Mouse (Mus musculus) stomach, postnatal 0 days (tissue): ENCODE measurements around the gene Wnt7b. TPM values are rescaled to one million over a fixed set of nuclear protein-coding genes. Genes with fewer than 3 reads are reported as not detected.

Experiments used
- ATAC-seq: fragments of 200-750 bp; cut with Nextera tagmentation; 2 replicates; pipeline ENCODE4 v1.8.0; 2017; ENCODE audit not compliant: low FRiP score, low TSS enrichment
- DNase-seq: peaks from one replicate; pipeline ENCODE4 v3.0.0-alpha.2; 2016; ENCODE audit warnings: low spot score
- H3K27ac ChIP-seq: fragments of 300-500 bp; sonication (generic); replicated peaks from 2 replicates; pipeline ENCODE4 v1.5.1; 2014; ENCODE audit warnings: mild to moderate bottlenecking, control low read depth
- H3K27me3 ChIP-seq: fragments of 300-500 bp; sonication (generic); 2 replicates; pipeline ENCODE4 v1.6.1; 2014; ENCODE audit warnings: low read length; ENCODE audit not compliant: control insufficient read depth, insufficient read depth
- H3K36me3 ChIP-seq: fragments of 300-500 bp; sonication (generic); 2 replicates; pipeline ENCODE4 v1.6.1; 2014; ENCODE audit warnings: low read length, mixed read lengths; ENCODE audit not compliant: control insufficient read depth, insufficient read depth
- H3K4me1 ChIP-seq: fragments of 300-500 bp; sonication (generic); replicated peaks from 2 replicates; pipeline ENCODE4 v1.6.1; 2014; ENCODE audit warnings: antibody characterized with exemption; ENCODE audit not compliant: control insufficient read depth, insufficient read depth
- H3K4me2 ChIP-seq: fragments of 300-500 bp; sonication (generic); replicated peaks from 2 replicates; pipeline ENCODE4 v1.6.1; 2014; ENCODE audit warnings: low read depth, mild to moderate bottlenecking, control low read depth, moderate library complexity
- H3K4me3 ChIP-seq: fragments of 300-500 bp; sonication (generic); 2 replicates; pipeline ENCODE4 v1.5.1; 2014; ENCODE audit warnings: low read depth, low read length, control low read depth
- H3K9ac ChIP-seq: fragments of 300-500 bp; sonication (generic); 2 replicates; pipeline ENCODE4 v1.6.1; 2014; ENCODE audit warnings: mild to moderate bottlenecking, low read length, control low read depth, mixed read lengths
- H3K9me3 ChIP-seq: fragments of 300-500 bp; sonication (generic); 2 replicates; pipeline ENCODE4 v1.6.1; 2016; ENCODE audit warnings: low read length; ENCODE audit not compliant: control insufficient read depth
- CTCF ChIP-seq: IDR thresholded peaks from 2 replicates; pipeline ENCODE4 v1.5.1; 2016; ENCODE audit warnings: antibody characterized with exemption, low read depth, mild to moderate bottlenecking, moderate library complexity
- EP300 ChIP-seq: optimal IDR thresholded peaks from 2 replicates; pipeline ENCODE3; 2016; ENCODE audit warnings: antibody characterized with exemption
- WGBS: fragments of 180-500 bp; shearing (Covaris S2); extraction: QIAGEN DNeasy Blood & Tissue Kit; methylation state at CpG from one replicate; pipeline ENCODE4 v1.1.7; 2014; 5-methylcytosine and 5-hydroxymethylcytosine counted together
- polyA plus RNA-seq: library from polyadenylated mRNA; unstranded; fragments of >200 nt; fragmentation: Nextera tagmentation; extraction: Ambion mirVana; gene quantifications from 2 replicates; pipeline ENCODE4 v1.2.1, GENCODE M21; 2015

Gene Wnt7b
- polyA plus RNA-seq, 1 experiment from 2014 or later = 20.6 TPM

- 84% methylated on average over 4 of the region's 4 CpGs for WGBS
- TF ChIP-seq EP300 (no peak), CTCF (no peak)
- no peak for DNase-seq
These were observed 22.2 kb upstream of the Wnt7b start for GRCm38 (mm10) chr15:85604507-85604906.

GRCm38 (mm10) chr15:85603422-85603821 is 21.1 kb upstream of the Wnt7b start:
- DNase-seq (peak; percentile 54), ATAC-seq (no peak)
- no peak overlapping the region for H3K4me3 ChIP-seq
- no peak overlapping the region for H3K4me2 ChIP-seq
- H3K9me3 ChIP-seq = no peaks in the 10 kb centered on the region
- no peak for TF ChIP-seq EP300
- TF ChIP-seq CTCF = no peak
- H3K27me3 ChIP-seq = no peaks in the 10 kb centered on the region
- no peak overlapping the region for H3K27ac ChIP-seq
- WGBS = 37% methylated on average over 5 of the region's 5 CpGs
- H3K4me1 ChIP-seq = 0 out of 2 replicates have a peak, but pooled peaks cover 5% of the 10 kb centered on the region
- H3K36me3 ChIP-seq = no peaks in the 10 kb centered on the region
- no peak overlapping the region for H3K9ac ChIP-seq

More at GRCm38 (mm10) chr15:85604507-85604906, 22.2 kb upstream of the Wnt7b start:
- ATAC-seq = no peak
- Histone ChIP-seq H3K36me3 (no peaks in the 10 kb centered on the region), H3K4me1 (0 out of 2 replicates have a peak, but pooled peaks cover 2% of the 10 kb centered on the region), H3K27ac (no peak overlapping the region), H3K27me3 (no peaks in the 10 kb centered on the region), H3K9me3 (no peaks in the 10 kb centered on the region), H3K9ac (no peak overlapping the region), H3K4me2 (no peak overlapping the region), H3K4me3 (no peak overlapping the region)

GRCm38 (mm10) chr15:85602733-85603132 is 20.5 kb upstream of the Wnt7b start:
- H3K4me2 ChIP-seq = no peak overlapping the region
- DNase-seq (no peak), ATAC-seq (no peak)
- 0 out of 2 replicates have a peak, but pooled peaks cover 5% of the 10 kb centered on the region for H3K4me1 ChIP-seq
- 73% methylated on average over 6 of the region's 6 CpGs for WGBS
- H3K27ac ChIP-seq = no peak overlapping the region
- no peaks in the 10 kb centered on the region for H3K9me3 ChIP-seq
- H3K4me3 ChIP-seq = no peak overlapping the region
- TF ChIP-seq CTCF (no peak), EP300 (no peak)
- H3K9ac ChIP-seq = no peak overlapping the region
- H3K36me3 ChIP-seq = no peaks in the 10 kb centered on the region
- H3K27me3 ChIP-seq = no peaks in the 10 kb centered on the region

DNA sequence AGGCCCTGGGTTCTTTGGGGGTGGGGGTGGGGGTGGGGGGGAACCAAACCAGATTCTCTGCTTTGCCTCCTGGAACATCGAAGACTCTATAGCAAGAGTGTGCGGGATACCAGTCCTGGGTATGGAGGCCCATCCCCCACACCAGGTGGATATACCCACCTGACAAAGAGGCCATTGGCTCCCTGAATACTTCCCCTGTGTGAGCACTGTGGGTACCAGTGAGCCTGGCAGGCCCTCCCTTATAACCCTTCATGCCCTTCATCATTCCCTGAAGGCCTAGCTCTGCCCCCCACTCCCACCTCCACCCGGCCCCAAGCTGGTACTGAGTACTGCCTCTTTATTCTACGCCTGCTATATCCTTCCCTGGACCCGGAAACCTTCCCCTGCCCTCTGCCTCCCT is 19.7 kb upstream of the Wnt7b start:
- 90% methylated on average over 5 of the region's 5 CpGs for WGBS

DNA sequence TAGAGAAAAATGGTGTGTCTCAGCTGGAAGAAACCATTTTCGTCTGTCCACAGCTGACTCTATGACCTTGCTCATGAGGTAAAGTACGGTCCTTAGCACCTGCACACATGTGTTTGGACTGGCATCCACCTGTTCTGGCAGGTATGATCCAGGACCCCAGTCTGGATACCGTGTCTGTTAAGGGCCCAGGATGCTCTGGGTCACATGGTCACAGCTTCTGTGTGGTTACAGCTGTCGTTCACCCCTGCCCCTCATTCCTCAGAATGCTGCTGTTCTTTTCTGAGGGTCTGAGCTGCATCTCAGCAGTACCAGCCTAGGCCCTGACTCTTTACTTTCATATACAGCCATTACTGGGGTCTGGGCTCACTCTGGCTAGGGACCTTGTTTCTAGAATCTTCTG is 18.9 kb upstream of the Wnt7b start:
- Histone ChIP-seq H3K27ac (peak overlapping the region; percentile 40; the same call in 1 of the 2 replicates), H3K36me3 (no peaks in the 10 kb centered on the region), H3K9me3 (no peaks in the 10 kb centered on the region), H3K4me2 (no peak overlapping the region), H3K9ac (no peak overlapping the region), H3K4me3 (no peak overlapping the region), H3K27me3 (no peaks in the 10 kb centered on the region), H3K4me1 (0 out of 2 replicates have a peak, but pooled peaks cover 5% of the 10 kb centered on the region)
- TF ChIP-seq EP300 = no peak
- no peak for TF ChIP-seq CTCF
- ATAC-seq (no peak), DNase-seq (no peak)
- 74% methylated on average over 4 of the region's 4 CpGs for WGBS

More for the DNA sequence above, 19.7 kb upstream of the Wnt7b start:
- Histone ChIP-seq H3K36me3 (no peaks in the 10 kb centered on the region), H3K9ac (no peak overlapping the region), H3K4me3 (no peak overlapping the region), H3K4me1 (0 out of 2 replicates have a peak, but pooled peaks cover 5% of the 10 kb centered on the region), H3K4me2 (no peak overlapping the region), H3K27me3 (no peaks in the 10 kb centered on the region), H3K9me3 (no peaks in the 10 kb centered on the region), H3K27ac (no peak overlapping the region)
- DNase-seq (no peak), ATAC-seq (no peak)
- no peak for TF ChIP-seq EP300
- no peak for TF ChIP-seq CTCF

DNA sequence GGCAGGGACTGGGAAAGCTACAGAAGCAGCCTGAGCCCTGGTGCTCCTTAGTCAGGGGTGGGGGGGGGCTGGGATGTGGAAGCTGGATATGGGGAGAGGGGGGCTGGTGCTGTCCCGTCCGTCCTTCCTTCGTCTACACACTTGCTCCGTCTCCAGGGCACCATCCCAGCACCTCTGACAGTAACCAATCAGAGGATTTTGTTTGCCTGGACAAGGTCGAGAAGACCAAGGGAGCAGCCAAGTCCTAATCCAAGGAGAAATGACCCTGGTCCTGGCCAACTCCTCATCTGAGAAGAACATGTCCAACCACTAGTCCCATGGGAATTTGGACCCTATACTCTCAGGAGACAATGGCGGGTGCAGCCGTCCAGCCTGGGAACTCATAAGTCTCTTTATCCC is 18.4 kb upstream of the Wnt7b start:
- DNase-seq (no peak), ATAC-seq (no peak)
- Histone ChIP-seq H3K27me3 (no peaks in the 10 kb centered on the region), H3K4me1 (0 out of 2 replicates have a peak, but pooled peaks cover 5% of the 10 kb centered on the region), H3K36me3 (no peaks in the 10 kb centered on the region), H3K4me2 (peak overlapping the region; percentile 25; the same call in 1 of the 2 replicates), H3K9ac (no peak overlapping the region), H3K27ac (peak overlapping the region; percentile 40; the same call in 1 of the 2 replicates), H3K4me3 (no peak overlapping the region), H3K9me3 (no peaks in the 10 kb centered on the region)
- 57% methylated on average over 7 of the region's 7 CpGs for WGBS
- no peak for TF ChIP-seq CTCF
- no peak for TF ChIP-seq EP300
